Mouse (Mus musculus): Measurements from ENCODE around the gene Islr. TPM values are rescaled to one million over a fixed set of nuclear protein-coding genes. Genes with fewer than 3 reads are reported as not detected.

The Islr gene
- polyA plus RNA-seq, 1 experiment from 2014 or later, result 2.9 TPM

- Histone ChIP-seq H3K4me1 (ENCODE audit: insufficient read depth) (no peaks in the 10 kb centered on the region), H3K4me3 (ENCODE audit: low read depth, low read length) (no peak overlapping the region), H3K27me3 (ENCODE audit: insufficient read depth, low read length) (no peaks in the 10 kb centered on the region), H3K9ac (replicated peaks) (no peak overlapping the region), H3K9me3 (ENCODE audit: low read length) (no peaks in the 10 kb centered on the region), H3K27ac (ENCODE audit: low read depth) (no peak overlapping the region), H3K36me3 (replicated peaks; ENCODE audit: insufficient read depth, low read length) (no peaks in the 10 kb centered on the region), H3K4me2 (ENCODE audit: low read depth, low read length) (no peak overlapping the region)
- TF ChIP-seq EP300 (IDR thresholded peaks at IDR 0.05; ENCODE audit: low read depth), result no peak
- 26% methylated on average over 5 of the region's 5 CpGs for WGBS (ENCODE audit: insufficient replicate concordance)
- DNase-seq (no peak), ATAC-seq (no peak)
Measured at GRCm38 (mm10) chr9:58160315-58160714, 43.8 kb downstream of the Islr start.

- Histone ChIP-seq H3K4me3 (ENCODE audit: low read depth, low read length) (no peak overlapping the region), H3K4me2 (ENCODE audit: low read depth, low read length) (no peak overlapping the region), H3K36me3 (replicated peaks; ENCODE audit: insufficient read depth, low read length) (no peaks in the 10 kb centered on the region), H3K9ac (replicated peaks) (no peak overlapping the region), H3K4me1 (ENCODE audit: insufficient read depth) (no peaks in the 10 kb centered on the region), H3K27me3 (ENCODE audit: insufficient read depth, low read length) (no peaks in the 10 kb centered on the region), H3K27ac (ENCODE audit: low read depth) (no peak overlapping the region), H3K9me3 (ENCODE audit: low read length) (no peaks in the 10 kb centered on the region)
- no peak for DNase-seq
- TF ChIP-seq CTCF (IDR thresholded peaks at IDR 0.05; ENCODE audit: low read depth) (no peak), EP300 (IDR thresholded peaks at IDR 0.05; ENCODE audit: low read depth) (no peak)
- 50% methylated on average over 4 of the region's 4 CpGs for WGBS (ENCODE audit: insufficient replicate concordance)
- ATAC-seq, result no peak
Measured at GRCm38 (mm10) chr9:58159855-58160254, 44.3 kb downstream of the Islr start.

GRCm38 (mm10) chr9:58158541-58159311 lies 45.4 kb downstream of the Islr start:
- Histone ChIP-seq H3K9me3 (ENCODE audit: low read length) (no peaks in the 10 kb centered on the region), H3K4me3 (ENCODE audit: low read depth, low read length) (no peak overlapping the region), H3K27me3 (ENCODE audit: insufficient read depth, low read length) (no peaks in the 10 kb centered on the region), H3K9ac (replicated peaks) (no peak overlapping the region), H3K36me3 (replicated peaks; ENCODE audit: insufficient read depth, low read length) (no peaks in the 10 kb centered on the region), H3K4me2 (ENCODE audit: low read depth, low read length) (peak overlapping the region; percentile 7; the same call in 1 of the 2 replicates), H3K27ac (ENCODE audit: low read depth) (0 out of 2 replicates have a peak overlapping the region, but pooled peaks have one; percentile 29), H3K4me1 (ENCODE audit: insufficient read depth) (no peaks in the 10 kb centered on the region)
- 36% methylated on average over 7 of the region's 7 CpGs for WGBS (ENCODE audit: insufficient replicate concordance)
- ATAC-seq (no peak), DNase-seq (no peak)
- no peak for TF ChIP-seq EP300 (IDR thresholded peaks at IDR 0.05; ENCODE audit: low read depth)
- TF ChIP-seq CTCF (IDR thresholded peaks at IDR 0.05; ENCODE audit: low read depth), result no peak

GRCm38 (mm10) chr9:58157838-58158237 lies 46.3 kb downstream of the Islr start:
- no peak for ATAC-seq
- Histone ChIP-seq H3K36me3 (replicated peaks; ENCODE audit: insufficient read depth, low read length) (no peaks in the 10 kb centered on the region), H3K4me3 (ENCODE audit: low read depth, low read length) (no peak overlapping the region), H3K27me3 (ENCODE audit: insufficient read depth, low read length) (no peaks in the 10 kb centered on the region), H3K4me1 (ENCODE audit: insufficient read depth) (no peaks in the 10 kb centered on the region), H3K9me3 (ENCODE audit: low read length) (no peaks in the 10 kb centered on the region), H3K27ac (ENCODE audit: low read depth) (0 out of 2 replicates have a peak overlapping the region, but pooled peaks have one; percentile 29), H3K9ac (replicated peaks) (no peak overlapping the region), H3K4me2 (ENCODE audit: low read depth, low read length) (no peak overlapping the region)
- no peak for DNase-seq
- WGBS (ENCODE audit: insufficient replicate concordance), result 87% methylated on average over 13 of the region's 13 CpGs
- no peak for TF ChIP-seq CTCF (IDR thresholded peaks at IDR 0.05; ENCODE audit: low read depth)
- TF ChIP-seq EP300 (IDR thresholded peaks at IDR 0.05; ENCODE audit: low read depth), result no peak

- H3K4me1 ChIP-seq (ENCODE audit: insufficient read depth), result no peaks in the 10 kb centered on the region
- no peak overlapping the region for H3K27ac ChIP-seq (ENCODE audit: low read depth)
- TF ChIP-seq EP300 (IDR thresholded peaks at IDR 0.05; ENCODE audit: low read depth) (no peak), CTCF (IDR thresholded peaks at IDR 0.05; ENCODE audit: low read depth) (no peak)
- H3K4me3 ChIP-seq (ENCODE audit: low read depth, low read length), result no peak overlapping the region
- H3K36me3 ChIP-seq (replicated peaks; ENCODE audit: insufficient read depth, low read length), result no peaks in the 10 kb centered on the region
- no peak overlapping the region for H3K4me2 ChIP-seq (ENCODE audit: low read depth, low read length)
- H3K27me3 ChIP-seq (ENCODE audit: insufficient read depth, low read length), result no peaks in the 10 kb centered on the region
- 75% methylated on average over 22 of the region's 22 CpGs for WGBS (ENCODE audit: insufficient replicate concordance)
- DNase-seq (no peak), ATAC-seq (no peak)
- no peak overlapping the region for H3K9ac ChIP-seq (replicated peaks)
- H3K9me3 ChIP-seq (ENCODE audit: low read length), result no peaks in the 10 kb centered on the region
Measured at GRCm38 (mm10) chr9:58156819-58157560, 47.1 kb downstream of the Islr start.

- WGBS (ENCODE audit: insufficient replicate concordance), result 58% methylated on average over 3 of the region's 3 CpGs
- Histone ChIP-seq H3K4me2 (ENCODE audit: low read depth, low read length) (no peak overlapping the region), H3K36me3 (replicated peaks; ENCODE audit: insufficient read depth, low read length) (no peaks in the 10 kb centered on the region), H3K4me1 (ENCODE audit: insufficient read depth) (no peaks in the 10 kb centered on the region), H3K4me3 (ENCODE audit: low read depth, low read length) (no peak overlapping the region), H3K9ac (replicated peaks) (no peak overlapping the region), H3K27me3 (ENCODE audit: insufficient read depth, low read length) (no peaks in the 10 kb centered on the region), H3K9me3 (ENCODE audit: low read length) (no peaks in the 10 kb centered on the region), H3K27ac (ENCODE audit: low read depth) (no peak overlapping the region)
- TF ChIP-seq EP300 (IDR thresholded peaks at IDR 0.05; ENCODE audit: low read depth), result no peak
- ATAC-seq, result no peak
- DNase-seq, result no peak
Measured at GRCm38 (mm10) chr9:58155366-58155765, 48.7 kb downstream of the Islr start.

Data from liver, postnatal 0 days (tissue).